Mouse (Mus musculus): ENCODE measurements around the gene Pi4ka. TPM values are rescaled to one million over a fixed set of nuclear protein-coding genes. Genes with fewer than 3 reads are reported as not detected.
A peak's percentile ranks its signal among the peaks of the same experiment; 100 is the strongest.

The Pi4ka gene
- total RNA-seq, 2 experiments from 2014 or later, result 346 to 353 TPM

DNA sequence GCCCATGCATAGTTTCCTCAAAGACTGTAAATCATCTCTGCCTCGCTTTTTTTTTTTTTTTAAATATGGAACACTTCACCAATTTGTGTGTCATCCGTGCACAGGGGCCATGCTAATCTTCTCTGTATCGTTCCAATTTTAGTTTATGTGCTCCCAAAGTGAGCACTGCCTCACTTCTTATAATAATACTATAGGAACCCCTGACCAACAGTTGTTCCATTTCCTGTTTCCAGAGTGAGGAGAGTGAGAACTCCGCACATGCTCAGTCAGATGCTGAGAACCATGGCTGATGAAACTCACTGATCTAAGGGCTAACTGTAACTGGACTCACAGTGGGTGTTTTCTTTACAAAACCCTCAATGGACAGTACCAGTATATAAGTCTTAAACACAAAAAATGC is 64.3 kb downstream of the Pi4ka start:
- intact Hi-C loops (cut with DNase I), result no loop called here
- DNase-seq (ENCODE audit: low spot score in 2 of 2), result no peak

DNA sequence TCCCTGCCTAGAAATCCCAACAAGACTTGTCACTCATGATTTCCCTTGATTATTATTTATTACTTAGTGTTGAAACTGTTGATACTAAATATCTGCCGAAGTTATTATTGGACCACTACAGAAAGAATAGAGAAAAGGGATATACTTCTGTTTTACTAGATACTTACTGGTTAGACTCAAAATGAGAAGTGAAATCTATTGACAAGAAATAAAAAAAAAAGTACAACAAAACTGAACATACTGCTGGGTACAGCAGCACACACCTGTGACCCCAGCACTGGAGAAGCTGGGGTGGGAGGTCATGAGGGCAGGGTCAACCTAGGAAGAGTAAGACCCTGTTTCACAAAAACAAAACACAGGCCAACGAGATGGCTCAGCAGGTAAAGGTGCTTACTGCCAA is 65.4 kb downstream of the Pi4ka start:
- DNase-seq (ENCODE audit: low spot score in 2 of 2), result no peak
- intact Hi-C loops (cut with DNase I), result no loop called here

DNA sequence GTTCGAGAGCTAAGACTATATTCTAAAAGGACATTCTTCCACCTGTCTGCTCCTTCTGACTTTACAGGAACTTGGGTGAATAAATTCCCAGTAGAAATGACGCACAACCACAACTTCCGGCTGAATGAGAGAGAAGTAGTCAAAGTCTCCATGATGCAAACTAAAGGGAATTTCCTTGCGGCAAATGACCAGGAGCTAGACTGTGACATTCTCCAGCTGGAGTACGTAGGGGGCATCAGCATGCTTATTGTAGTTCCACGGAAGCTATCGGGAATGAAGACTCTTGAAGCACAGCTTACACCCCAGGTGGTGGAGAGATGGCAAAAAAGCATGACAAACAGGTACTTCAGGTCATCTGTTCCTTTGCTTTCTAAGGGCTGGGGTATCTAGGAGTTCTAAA is 66.4 kb downstream of the Pi4ka start:
- intact Hi-C loops (cut with DNase I), result no loop called here
- no peak for DNase-seq (ENCODE audit: low spot score in 2 of 2)

DNA sequence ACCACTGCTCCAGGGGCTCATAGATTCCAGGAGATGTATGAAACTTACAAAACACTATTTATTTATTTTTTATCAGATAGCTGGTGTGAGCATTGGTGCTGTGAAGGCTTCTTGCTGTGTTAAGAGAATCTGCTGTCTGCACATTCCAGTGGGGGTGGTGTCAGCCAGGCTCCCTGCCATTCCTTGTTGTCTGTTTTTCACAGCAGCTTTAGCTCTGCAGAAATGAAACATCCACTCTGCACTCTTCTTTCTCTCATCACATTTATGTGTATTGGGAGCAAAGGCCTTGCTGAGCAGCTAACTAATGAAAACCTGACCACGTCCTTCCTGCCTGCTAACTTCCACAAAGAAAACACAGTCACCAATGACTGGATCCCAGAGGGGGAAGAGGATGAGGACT is 70.0 kb downstream of the Pi4ka start:
- no peak for DNase-seq (ENCODE audit: low spot score in 2 of 2)
- intact Hi-C loops (cut with DNase I), result no loop called here

DNA sequence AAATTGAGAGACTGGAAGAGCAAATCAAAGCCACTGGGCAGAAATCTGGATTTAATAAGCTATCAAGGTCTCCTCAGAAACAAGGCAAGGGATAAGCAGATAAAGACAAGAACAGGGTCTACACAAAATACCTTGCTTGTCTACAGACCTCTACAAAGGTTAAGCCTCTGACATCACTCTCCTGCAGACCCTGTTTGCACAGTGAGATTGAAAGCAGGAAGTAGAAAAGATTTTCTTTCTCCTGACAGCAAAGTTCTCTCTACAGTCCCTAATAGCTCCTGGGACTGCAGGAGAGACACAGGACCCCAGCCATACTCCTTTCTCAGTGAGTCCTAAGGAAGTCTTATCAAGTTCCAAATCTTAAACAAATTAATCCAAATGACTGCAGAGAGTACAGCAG is 71.5 kb downstream of the Pi4ka start:
- intact Hi-C loops (cut with DNase I), result no loop called here

DNA sequence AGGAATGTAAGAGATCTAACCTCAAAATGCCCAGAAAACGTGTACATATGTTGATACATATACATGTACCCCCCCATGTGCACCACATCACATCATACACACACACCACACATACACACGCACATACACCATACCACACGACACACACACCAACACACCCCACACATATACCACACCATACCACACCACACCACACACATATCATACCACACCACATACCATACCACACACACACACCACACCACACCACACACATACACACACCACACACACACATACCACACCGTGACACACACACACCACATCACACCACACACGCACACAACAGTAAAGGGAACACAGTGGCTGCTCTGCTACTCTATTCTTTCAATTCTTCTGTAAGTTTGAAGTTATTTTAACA is 74.3 kb downstream of the Pi4ka start:
- no peak for DNase-seq (ENCODE audit: low spot score in 2 of 2)
- intact Hi-C loops (cut with DNase I), result no loop called here

More for the DNA sequence above, 71.5 kb downstream of the Pi4ka start:
- DNase-seq (ENCODE audit: low spot score in 2 of 2), result no peak

DNA sequence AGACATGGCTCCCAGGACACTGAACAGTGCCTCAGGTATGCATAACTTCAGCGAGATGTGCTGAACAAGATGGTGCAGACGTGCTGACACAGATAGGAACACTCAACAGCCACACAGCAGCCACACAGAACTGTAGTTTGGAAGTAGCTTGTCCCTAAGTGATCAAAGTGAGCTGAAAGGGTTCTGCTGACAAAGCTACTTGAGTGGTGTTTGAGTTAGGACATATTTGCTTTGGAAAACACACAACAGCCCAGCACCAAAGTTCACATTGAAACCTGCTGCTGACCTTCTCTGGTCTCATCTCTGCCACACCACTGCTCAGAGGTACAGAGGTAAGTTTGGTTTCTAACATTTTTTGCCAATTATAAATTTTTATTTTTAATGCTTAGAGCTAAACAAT is 75.0 kb downstream of the Pi4ka start, which contains the start of gene Serpind1:
Serpind1 (plus strand) TSS at position 256 of the 400 bp plus-strand sequence.
- intact Hi-C loops (cut with DNase I), result no loop called here
- DNase-seq (ENCODE audit: low spot score in 2 of 2), result no peak

DNA sequence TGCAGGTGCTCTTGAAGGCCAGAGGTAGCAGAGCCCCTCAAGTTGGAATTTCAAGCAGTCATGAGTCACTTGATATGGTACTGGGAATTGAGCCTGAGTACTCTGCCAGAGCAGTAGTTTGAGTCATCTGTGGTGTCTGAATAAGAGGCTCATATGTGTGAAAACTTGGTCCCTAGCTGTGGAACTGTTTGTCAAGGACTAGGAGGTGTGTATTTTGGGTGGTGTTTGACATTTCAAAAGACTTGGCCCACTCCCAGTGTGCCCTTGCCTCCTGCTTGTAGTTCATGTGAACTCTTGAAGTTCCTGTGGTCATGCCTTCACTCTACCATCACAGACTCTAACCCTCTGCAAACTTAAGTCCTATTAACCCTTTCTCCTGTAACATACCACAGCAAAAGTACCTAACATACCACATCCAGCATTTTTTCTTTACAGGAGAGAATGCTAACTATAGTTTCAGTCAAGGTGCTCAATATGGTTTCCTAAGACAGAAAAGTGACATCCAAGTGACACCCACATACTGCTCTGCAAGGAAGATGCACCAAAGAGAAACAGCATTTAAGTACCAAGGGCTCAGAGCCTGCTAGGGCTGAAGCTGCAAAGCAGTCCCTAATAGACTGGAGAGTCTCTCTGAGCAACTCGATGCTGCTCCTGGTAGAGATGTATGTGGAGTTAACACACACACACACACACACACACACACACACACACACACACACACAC is 76.1 kb downstream of the Pi4ka start:
- intact Hi-C loops (cut with DNase I), result no loop called here
- peak; percentile 36 to 43 for DNase-seq (ENCODE audit: low spot score in 2 of 2)

DNA sequence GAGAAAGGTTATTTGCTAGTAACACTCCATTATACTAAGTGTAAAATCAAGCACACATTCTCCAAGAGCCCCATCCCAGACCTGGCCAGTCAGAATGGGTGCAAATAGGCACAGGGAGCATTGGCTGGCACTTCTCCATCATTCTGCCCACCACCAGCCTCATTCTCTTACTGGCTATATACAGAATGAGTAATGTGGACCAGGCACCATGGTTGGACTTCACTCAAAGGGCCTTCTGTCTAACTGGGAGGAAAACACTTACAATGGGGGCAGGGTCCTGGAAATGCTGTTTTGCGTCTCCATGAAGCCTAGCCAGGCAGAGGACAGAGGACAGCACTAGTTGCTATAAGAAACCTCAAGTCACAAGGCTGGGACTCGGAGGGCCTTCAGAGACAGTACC is 80.0 kb downstream of the Pi4ka start:
- no peak for DNase-seq (ENCODE audit: low spot score in 2 of 2)

DNA sequence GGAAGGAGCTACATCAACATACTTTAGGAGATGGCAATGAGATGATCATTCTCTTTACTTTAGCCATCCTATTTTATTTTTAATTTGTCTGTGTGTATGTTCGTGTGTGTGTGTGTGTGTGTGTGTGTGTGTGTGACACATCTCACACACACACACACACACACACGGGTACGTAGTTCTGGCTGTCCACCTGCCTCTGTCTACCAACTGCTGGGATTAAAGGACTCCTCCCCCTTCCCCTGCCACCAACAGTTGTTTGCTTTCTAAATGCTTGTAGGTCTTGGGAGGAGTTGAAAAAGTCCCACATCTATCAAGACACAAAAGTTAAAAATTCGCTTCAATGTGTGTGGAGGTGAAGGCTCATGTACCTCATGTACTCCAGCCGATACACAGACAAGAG is 81.4 kb downstream of the Pi4ka start:
- intact Hi-C loops (cut with DNase I), result no loop called here
- DNase-seq (ENCODE audit: low spot score in 2 of 2), result no peak

More for the DNA sequence above, 80.0 kb downstream of the Pi4ka start:
- intact Hi-C loops (cut with DNase I), result no loop called here

DNA sequence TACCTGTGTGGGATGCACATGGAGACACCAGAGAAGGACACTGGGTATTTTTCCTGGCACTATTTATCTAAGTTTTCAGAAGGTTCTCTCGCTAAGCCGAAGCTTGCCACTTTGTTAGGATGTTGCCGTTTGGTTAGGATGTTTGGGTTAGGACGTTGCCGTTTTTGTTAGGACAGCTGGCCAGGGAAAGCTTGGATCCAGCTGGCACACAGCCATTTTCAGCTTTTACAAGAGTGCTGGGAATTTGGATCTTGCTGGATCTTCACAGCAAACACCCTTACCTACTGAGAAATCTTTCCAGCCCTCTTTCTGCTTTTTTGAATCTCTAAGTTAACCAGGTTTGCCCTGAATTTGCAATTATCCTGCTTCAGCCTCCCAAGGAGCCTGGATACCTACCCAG is 84.6 kb downstream of the Pi4ka start:
- intact Hi-C loops (cut with DNase I), result no loop called here
- DNase-seq (ENCODE audit: low spot score in 2 of 2), result no peak

DNA sequence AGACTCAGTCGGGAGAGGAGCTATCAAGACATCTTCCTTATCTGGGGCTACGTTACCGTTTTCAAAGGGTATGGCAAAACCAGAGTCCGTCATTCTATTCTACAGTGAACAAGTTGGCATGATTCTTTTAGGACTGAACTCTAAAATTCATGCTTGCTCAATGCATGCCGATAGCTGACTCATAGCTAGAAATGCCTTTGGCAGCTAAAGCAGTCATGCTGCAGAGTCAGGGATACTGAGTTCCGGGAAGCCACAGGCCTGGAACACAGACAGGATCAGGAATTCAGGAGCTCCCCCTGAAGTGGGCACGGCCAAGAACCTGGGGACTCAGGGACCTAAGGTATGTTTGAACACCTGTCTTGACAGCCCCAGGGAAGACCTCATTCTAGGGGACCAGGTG is 89.6 kb downstream of the Pi4ka start:
- intact Hi-C loops (cut with DNase I), result no loop called here
- peak in 1 of 2 experiments; percentile 29 for DNase-seq (ENCODE audit: low spot score in 2 of 2)

DNA sequence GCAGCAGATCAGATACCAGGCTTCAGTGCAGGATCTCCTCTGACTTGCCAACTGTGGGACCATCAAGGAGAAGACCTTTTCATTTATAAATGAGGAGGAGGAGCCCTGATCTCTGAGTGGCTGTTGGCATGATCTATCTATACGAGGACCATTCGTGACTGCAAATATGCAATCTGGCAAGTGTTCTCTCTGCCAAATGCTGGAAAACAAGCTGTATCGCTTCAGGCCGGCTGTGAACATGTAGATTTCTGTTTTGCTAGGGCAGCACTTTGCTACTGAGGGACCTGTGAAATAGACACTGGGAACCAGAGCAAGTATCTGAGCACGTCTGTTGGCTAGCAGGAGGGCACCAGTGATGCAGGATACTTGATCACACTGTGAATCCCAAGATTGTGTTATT is 93.6 kb downstream of the Pi4ka start:
- no peak for DNase-seq (ENCODE audit: low spot score in 2 of 2)
- intact Hi-C loops (cut with DNase I), result no loop called here

DNA sequence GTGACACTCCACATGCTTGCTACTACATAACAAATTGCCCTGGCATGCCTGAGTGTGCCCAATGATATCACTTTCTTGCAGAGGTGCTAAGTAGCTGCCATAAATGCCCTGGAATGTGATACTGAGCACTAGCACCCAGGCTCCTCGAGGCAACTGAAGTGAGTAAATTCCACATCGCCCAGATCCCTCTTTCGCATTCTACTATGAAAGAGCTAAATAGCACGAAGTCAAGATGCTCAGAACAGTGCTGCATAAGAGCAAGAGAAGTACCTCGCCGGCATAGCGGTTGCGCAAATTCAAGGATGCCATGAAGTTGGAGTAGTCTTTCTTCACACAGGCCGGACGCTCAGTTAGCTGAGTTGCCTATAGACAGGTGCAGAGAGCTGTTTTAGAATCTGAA is 97.1 kb downstream of the Pi4ka start:
- DNase-seq (ENCODE audit: low spot score in 2 of 2), result no peak
- intact Hi-C loops (cut with DNase I), result no loop called here

DNA sequence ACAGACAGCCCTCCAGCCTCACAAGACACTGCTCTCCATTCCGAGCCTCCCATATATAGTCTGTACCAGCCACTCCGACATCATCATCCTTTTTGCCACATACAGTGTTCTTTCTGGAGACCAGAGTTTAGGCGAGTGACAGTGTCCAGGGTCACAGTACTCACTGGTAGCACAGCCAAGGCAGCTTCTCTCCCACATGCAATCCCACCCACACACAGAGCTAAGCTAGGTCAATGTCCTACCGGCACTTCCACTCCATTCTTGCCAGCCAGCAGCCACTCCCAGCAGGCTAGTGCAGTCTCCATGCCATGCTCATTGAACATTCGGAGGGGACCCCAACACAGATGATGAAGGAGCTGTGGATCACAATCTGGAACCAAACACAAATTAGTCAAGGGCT is 98.7 kb downstream of the Pi4ka start:
- intact Hi-C loops (cut with DNase I), result no loop called here
- DNase-seq (ENCODE audit: low spot score in 2 of 2), result no peak

DNA sequence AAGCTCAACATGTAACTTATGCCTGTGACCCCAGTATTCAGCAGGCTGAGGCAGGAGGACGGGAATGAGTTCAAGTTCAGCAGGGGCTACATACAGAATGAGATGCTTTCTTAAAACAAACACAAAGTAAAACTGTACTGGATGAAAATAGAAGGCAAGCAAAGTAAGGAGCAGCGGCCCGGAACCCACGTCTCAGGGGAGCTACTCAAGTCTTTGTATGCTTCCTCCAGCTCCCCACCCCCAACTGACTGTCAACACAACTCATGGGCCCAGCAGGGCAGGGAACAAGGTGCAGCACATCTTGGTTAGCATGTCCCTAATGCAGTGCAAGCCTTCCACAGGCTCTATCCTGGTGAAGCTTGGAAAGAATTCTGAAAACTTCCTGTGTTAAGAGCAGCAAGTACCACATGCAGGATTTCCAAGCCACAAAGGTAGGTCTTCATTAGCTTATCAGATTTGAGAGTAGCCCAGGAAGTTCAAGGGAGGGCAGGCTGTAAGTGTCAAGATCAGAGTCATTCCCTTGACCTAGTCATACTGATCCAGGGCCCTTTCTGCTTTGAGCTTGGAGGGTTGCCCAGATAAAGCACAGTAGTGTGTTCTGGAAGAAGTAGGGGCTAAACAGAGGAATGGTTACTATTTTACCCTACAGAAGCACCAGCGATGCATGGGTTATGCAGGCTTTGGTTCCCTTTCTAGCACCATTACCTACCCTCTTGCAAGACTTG is 102.4 kb downstream of the Pi4ka start:
- DNase-seq (ENCODE audit: low spot score in 2 of 2), result no peak
- intact Hi-C loops (cut with DNase I), result no loop called here

DNA sequence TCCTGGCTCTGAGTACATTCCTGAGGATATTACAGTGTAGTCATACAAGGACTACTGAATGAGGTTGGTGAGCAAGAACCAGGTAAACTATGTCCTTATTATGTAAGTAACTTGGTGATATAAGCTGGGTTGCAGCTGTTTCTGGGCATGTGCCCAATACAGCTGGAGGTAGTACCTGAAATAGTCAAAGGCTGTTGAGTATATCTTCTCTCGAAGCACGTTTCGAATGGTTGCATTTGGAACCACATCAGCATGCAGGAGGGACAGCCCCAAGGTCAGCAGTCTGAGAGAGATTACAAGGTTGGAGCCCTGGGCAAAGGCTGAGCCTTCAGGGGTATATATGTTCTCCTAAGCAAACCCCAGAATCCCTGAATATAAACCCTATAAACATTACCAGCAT is 105.3 kb downstream of the Pi4ka start:
- DNase-seq (ENCODE audit: low spot score in 2 of 2), result no peak
- intact Hi-C loops (cut with DNase I), result no loop called here

DNA sequence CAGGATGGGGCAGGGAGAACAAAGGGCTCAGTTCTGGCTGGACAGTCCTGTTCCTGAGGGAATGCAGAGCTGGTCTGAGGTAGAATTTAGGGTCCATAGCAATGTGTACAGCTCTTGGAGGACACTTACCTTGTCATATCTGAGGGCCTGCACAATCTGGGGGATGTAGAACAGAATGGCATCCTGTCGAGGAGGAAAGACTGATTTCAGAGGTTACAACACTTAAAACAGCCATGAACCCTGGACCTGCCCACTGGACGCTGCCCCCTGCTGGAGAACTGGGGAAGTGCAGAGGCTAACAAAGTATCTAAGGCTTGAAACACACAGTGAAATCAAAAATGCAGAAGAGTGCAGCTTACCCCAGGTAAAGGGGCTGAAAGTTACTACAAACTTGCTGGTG is 113.4 kb downstream of the Pi4ka start:
- intact Hi-C loops (cut with DNase I), result no loop called here
- peak in 1 of 2 experiments; percentile 52 for DNase-seq (ENCODE audit: low spot score in 2 of 2)

DNA sequence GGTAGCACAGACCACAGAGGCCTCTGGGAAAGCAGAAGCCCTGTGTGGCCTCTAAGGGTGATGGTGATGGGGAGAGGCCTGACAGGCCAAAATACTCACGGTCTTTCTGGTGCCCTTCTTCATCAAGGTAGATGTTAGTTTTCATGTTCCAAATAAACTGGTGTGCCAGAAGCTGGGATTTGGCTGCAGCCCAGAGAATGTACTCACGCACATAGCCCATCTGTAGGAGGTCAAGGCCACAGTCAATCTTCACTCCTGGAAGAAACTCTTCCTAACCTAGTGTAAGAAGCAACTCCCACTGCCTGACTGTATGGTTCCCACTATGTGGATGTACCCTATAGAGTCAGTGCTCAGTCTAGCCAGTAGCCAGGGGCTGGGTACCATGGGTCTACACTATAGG is 115.1 kb downstream of the Pi4ka start:
- intact Hi-C loops (cut with DNase I), result no loop called here
- DNase-seq (ENCODE audit: low spot score in 2 of 2), result no peak

DNA sequence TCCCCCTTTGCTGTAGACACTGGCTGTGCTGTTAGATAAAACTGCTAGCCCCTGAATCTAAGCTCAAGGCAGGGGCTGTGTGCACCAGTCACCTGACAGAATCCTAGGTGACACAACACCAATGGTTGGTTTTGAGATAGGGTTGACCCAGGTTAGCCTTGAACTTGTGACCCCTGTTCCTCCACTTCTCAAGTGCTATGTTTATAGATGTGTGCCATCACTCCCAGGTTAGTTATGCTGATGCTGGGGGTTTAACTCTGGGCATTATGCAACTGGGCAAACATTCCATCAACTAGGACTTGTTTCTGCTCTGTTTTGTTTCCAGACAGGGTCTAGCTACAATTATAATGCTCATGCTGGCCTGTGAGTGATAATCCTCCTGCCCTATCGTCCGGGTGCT is 119.0 kb downstream of the Pi4ka start:
- intact Hi-C loops (cut with DNase I), result no loop called here
- no peak for DNase-seq (ENCODE audit: low spot score in 2 of 2)

DNA sequence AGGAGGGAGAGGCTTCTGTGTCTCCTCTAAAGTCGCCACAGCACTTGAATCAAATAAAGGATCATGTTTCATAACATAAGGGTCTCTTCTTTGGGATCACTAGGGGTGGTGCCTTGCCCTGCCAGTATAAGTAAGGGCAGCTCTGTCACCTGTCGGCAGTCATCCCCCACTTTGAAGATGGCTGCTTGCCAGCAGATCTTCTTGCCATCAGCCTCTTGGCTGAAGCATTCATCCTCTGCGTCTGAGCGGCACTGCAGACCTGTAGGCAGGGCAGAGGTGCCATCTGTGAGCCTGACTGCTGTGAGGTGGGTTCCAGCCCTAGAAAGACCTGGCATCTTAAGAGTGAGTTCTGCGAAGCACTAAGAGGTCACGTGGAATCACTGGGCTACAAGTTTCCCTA is 123.0 kb downstream of the Pi4ka start:
- intact Hi-C loops (cut with DNase I), result no loop called here
- no peak for DNase-seq (ENCODE audit: low spot score in 2 of 2)
